Mouse (Mus musculus): ENCODE results near the gene BC049352. TPM values are rescaled to one million over a fixed set of nuclear protein-coding genes. Genes with fewer than 3 reads are reported as not detected.
A peak's percentile ranks its signal among the peaks of the same experiment; 100 is the strongest.

BC049352 gene
- 1 to 10 TPM in 1 of 2 experiments, under 1 TPM in 1; 0.84 to 1.3 TPM for total RNA-seq (2021)
- long read RNA-seq, experiment 1, partial matches to known transcripts: 0 of 2 reads
- long read RNA-seq, experiment 1, other reads (novel, unspliced or antisense): 2 of 2 reads
- long read RNA-seq, experiment 2, partial matches to known transcripts: 0 of 1 reads
- long read RNA-seq, experiment 2, other reads (novel, unspliced or antisense): 1 of 1 reads

DNA sequence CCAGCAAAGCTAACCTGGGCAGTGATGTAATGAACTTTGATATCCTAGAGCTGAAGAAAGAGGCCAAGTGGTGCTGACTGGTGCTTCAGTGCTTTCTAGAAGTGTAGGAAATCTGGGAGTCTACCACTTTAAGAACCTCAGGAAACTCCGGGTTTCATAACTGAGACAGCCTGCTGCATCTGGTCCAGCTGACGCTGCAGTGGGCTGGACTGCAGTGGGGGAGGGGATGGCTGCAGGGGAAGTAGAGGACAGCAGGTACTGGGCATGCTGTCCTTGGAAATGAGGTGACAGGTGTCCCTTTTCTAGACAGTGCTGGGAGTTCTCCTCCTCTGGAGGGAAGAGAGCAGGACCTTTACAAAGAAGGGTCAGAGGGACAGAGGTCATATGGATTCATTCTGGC is at the start of gene BC049352:
TSS of gene BC049352 (plus strand) at position 238 of the 400 bp plus-strand sequence.
- DNase-seq (ENCODE audit: low spot score in 2 of 2): no peak

DNA sequence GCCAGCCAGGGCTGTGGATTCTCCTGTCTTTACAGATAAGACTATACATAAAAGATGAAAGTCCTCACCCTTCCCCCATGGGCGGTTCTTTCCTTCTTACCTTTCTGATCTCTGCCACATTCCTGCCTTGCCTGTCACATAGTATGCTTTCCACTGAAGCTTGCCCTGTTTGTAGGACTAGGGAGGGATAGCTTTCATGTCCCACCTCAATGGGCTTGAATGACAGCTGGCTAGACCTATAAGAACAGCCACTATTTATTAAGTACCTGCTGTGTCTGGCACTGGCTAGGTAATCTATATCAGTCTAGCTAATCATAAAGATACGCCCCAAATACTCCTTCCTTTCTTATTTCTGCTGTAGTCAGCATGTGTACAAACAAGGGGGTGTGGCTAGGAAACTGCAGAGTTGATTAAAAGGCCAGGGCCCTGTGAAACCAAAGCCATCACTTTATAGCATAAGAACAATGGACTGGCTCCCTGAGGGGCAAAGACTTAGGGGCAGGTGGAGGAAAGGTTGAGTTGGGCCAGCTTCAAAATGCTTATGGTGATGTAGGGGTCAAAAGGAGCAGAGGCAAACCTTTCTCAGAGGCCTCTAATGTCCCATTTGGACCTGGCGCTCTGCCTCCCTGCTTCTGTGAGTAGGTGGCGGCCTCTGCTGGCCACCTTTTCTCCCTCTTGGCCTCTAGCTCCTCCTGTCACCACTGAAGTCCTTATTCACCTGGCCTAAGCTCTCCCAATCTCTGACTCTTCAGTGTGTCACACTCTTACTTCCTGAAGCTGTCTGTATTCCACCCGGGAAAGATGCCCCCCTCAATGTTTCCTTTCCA is 48.1 kb upstream of the BC049352 start:
- no peak for DNase-seq (ENCODE audit: low spot score in 2 of 2)

DNA sequence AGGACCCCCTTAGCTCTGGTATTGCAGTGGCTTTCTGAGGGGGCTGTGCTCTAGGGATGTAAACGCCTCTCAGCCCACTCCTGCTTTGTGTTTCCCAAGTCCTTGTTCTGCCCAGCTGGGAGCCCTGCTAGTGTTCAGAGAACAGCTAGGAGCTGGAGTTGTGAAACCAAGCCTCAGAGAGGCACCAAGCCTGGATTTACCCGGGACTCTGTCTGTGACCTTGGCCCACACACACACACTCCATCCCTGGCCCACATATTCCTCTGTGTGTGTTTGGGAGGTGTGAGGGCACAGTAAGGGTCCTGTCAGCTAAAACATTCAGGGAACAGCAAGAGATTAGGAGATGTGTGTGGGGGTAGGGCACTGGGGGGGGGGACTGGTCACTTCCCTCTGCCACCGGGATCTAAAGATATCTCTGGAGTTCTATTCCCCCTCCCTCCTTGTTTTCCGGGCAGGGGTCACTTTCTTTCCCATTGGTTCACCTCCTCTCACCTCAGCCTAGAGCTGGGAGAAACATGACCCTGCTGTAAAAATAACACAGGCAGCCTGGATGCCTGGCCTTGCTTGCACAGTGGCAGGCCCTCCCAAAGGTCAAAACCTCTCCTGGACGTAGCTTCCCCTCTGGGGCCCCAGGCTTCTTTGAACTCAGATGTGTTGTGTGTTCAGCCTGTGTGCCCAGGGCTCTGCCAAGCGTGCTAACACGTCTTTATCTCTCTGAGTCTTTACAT is 45.2 kb upstream of the BC049352 start:
- DNase-seq (ENCODE audit: low spot score in 2 of 2): no peak

DNA sequence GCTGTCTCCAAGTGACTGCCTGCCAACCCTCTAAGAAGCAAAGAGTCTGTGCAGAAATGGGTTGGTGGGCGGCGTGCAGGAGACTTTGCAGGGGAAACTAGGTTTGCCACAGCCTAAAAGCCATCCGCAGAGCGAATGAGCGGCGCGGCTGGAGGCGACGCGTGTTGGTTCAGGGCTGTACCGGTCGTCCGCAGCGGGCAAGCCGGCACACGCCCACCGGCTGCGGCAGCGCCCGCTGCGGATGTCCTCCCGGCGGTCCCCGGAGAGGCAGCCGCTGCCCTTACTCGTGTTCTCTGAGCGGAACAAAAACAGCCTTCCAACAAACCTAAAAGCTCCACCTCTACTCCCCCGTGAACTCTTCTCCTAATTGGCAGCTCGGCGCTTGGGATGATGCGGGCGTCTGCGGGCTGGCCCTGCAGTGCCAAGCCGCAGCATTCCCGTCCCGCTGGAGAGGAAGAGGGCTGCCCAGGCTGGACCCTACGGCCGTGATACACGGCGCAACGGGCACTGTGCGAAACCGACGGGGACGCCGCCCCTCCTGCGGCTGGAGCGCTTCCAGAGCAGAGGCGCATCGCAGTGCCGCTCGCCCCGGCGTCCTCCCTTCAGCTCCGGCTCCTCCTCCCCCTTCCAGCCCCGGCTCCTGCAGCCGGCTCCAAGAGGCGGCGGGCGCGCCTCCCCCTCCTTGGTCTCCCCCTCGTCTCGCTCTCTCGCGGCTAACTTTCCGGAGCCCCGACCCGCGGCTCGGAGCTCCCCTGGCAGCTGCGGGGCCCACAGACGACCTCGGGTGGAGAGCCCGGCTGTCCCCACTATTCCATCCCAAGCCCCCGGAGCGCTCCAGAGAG is 43.4 kb upstream of the BC049352 start, which contains the start of gene Scn4b:
TSS of gene Scn4b (plus strand) at position 205 of the 842 bp plus-strand sequence.
- peak; percentile 47 to 72 for DNase-seq (ENCODE audit: low spot score in 2 of 2)

DNA sequence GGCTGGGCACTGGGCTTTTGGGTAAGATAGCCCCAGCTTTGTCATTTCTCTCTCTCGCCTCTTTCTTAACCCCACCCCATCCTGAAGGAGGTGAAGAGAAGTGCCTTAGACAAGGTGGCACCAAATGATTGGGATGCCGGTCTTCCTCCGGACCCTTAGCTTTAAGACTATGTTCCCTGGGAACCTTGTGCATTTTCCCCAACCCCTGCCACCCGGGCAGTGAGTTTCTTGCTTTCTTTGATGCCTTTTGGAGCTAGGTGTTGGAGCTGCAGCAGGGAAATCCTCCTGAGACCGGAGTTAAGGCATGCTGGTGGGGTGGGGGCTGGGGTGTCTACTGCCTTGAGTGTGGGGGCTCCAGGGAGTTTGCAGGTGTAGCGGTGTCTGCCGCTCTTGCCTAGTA is 42.7 kb upstream of the BC049352 start:
- no peak for DNase-seq (ENCODE audit: low spot score in 2 of 2)

DNA sequence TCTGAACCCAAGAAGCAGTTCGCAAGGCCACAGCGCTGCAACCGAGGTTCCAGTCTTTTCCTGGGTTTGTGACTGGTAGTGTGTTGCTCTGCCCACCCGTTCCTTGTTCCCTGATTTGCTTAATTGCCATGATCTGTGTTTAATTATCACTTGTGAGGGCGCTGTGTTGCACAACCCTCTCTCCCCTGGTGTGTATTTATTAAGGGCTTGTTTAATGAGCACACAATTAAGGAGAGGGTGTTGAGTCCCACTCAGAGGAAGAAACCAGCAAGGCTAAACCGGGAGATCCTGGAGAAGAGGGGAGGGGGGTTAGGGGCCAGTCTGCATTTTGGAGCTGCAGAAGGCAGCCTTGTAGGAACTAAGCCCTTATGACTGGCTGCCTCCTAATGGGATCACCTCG is 40.9 kb upstream of the BC049352 start:
- DNase-seq (ENCODE audit: low spot score in 2 of 2): no peak

DNA sequence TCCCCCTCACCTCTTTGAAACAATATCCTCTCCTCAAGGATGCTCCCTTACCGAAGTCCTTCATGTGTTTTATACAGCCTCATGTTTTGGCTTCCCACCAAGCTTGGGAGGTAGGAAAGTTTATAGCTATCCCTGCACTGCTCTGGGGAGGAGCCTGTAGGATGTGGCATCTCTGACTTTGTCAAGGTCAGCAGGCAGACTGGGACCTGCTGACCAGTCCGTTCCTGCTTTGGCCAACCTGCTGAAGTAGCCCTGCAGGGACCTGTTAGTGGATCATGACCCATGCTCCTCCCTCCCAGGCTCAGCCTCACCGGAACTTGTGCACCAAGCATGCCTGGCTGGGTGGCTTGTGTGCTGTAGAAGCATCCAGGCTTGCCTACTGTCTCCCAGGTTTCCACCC is 39.1 kb upstream of the BC049352 start:
- no peak for DNase-seq (ENCODE audit: low spot score in 2 of 2)

DNA sequence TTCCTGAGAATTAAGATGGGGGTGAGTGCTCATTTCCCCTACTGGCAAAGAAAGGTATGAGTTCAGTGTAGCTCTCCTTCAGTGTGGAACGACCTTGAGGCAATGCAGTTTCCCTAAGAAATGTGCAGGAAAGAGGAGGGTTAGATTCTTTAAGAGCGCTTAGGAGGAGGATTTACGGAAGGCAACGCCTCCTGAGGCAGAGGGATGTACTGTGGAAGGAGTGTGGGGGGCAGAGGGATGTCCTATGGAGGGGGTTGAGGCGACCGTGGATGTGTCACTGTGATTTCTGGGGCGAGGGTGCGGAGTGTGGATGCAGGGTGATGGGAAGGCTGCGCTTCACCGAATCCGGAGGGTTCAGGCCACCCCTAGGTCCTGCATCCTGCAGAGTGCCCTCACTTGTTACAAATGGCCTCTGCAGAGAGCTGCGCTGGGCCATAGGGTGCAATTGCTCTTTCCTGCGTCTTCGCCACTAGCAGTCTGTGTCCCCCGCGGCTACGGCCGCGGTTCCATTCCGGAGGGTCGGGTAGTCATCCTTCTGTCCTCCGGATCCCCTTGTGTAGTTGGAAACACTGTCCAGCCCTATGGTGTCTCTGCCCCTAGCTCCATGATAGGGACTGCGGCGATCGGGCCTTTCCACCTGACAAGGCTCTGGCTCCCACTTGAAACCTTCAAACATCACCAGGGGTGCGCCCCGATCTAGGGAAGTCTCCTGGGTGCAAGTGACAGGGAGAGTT is 36.1 kb upstream of the BC049352 start:
- DNase-seq (ENCODE audit: low spot score in 2 of 2): peak; percentile 39 to 54

DNA sequence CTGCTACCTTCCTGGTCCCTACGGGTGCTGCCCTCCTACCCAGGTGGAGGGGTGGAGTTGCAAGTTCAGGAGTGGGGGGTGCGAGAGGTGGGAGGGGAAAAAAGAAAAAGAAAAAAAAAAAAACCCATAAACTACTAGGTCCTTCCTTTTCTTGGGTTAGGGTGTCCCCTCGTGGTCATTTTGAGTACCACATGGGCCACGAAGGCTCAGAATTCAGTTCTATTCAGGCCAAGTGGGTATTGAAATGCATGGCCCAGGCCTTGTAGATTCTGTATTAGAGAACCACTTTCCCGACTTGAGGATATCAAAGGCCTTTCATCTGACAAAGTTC is 35.6 kb upstream of the BC049352 start:
- DNase-seq (ENCODE audit: low spot score in 2 of 2): peak; percentile 82 to 88

DNA sequence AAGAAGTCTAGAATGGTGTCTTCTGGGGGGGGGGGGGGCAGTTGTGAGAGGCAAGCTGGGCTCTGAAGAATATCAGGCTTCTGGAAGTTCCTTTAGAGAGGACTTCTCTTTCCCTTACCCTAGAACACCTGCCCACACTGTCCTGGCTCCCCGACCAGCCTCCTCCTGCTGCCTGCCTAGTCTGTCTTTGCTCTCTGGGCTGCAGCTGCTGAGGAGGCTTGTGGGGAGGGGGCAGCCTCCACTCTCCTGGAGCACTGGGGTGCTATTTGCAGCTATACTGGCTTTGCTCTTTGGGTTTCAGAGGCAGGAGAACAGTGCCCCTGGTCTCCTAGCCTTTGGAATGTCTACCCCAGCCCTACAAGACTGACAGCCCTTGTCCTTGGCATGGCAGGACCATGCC is 30.9 kb upstream of the BC049352 start:
- DNase-seq (ENCODE audit: low spot score in 2 of 2): no peak

DNA sequence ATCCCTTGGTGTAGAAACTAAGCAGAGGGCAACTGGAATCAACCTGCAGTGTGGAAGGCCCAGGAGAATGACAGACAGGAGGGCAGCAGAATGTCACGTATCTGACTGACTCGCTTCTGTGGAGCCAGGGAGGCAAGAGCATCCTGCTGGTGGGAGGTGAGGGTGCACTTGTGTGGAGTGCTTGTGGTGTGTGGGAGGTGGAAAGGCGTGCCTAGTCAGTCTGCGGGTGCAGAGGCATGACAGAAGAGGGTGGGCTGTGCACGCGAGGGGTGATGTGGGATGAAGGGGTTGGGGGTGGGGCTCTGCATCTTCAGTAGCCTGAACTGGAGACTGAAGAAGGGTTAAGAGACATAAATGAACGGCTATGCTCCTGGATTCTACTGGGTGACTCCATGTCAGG is 28.4 kb upstream of the BC049352 start:
- no peak for DNase-seq (ENCODE audit: low spot score in 2 of 2)

DNA sequence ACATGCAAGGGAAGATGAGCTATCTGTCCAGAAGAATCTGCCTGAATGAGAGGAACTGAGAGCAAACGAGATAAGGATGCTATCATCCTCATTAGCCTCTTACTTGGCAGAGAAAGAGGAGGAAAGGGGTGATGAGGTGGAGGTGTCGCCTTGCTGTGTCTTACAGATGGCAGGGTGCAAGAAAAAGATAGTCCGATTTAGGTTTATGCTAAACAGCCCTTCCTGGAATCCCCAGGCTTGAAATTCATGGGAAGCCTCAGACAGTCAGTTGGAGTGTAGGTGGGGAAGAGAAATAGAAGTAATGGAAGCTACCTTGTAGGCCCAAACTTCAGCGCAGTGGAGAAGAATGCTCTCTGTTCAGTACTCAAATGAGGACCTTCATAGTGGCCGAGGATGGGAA is 13.9 kb upstream of the BC049352 start:
- DNase-seq (ENCODE audit: low spot score in 2 of 2): no peak

DNA sequence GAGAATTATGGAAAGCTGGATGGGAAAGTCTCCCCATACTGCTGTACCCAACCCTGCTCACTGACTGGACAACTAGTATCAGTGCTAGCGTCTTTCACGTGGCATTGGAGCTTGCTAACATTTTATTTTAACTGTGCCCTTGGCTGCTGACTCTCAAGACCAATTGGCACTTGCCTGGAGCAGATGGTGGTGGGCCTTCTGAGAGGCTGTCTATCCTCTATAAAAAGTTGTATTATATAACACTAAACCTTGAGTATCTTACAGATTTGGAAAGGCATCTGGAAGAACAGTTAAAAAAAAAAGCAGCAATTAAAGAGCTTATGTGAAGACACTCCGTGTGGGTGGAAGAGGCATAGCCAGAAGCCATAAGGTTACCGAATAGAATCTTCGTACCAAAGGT is 11.7 kb upstream of the BC049352 start:
- DNase-seq (ENCODE audit: low spot score in 2 of 2): peak; percentile 49 to 74

DNA sequence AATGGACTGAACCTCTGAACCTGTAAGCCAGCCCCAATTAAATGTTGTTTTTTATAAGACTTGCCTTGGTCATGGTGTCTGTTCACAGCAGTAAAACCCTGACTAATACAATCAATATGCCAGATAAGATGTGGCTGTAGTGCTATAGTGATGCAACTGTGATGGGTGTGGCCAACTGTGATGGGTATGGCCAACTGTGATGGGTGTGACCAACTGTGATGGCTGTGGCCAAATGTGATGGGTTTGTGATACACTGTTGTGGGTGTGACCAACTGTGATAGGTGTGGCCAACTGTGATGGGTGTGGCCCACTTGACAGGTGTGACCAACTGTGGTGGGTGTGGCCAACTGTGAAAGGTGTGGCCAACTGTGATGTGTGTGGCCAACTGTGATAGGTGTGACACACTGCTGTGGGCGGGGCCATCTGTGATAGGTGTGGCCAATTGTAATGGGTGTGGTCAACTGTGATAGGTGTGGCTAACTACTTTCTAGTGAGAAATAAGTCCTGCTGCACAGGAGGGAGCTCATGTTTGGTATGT is 10.7 kb upstream of the BC049352 start:
- no peak for DNase-seq (ENCODE audit: low spot score in 2 of 2)

DNA sequence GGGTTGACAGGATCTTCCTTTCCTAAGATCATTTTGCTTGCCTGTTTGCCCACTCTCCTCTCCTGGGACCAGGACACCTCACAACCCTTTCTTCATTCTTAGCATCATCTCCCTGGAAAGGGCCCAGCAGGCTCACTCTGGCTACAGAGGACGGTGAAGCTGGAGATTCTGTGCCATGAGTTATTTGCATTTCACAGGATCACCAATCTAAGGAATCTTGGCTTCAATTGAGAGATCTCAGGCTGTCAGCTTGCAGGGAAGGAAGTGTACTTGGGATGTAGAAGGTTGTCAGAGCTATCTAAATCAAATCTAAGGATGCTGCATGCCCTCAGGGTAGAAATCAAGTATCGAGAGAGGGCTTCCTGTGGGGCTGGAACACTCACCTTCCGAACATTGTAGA is 8.3 kb upstream of the BC049352 start:
- no peak for DNase-seq (ENCODE audit: low spot score in 2 of 2)

DNA sequence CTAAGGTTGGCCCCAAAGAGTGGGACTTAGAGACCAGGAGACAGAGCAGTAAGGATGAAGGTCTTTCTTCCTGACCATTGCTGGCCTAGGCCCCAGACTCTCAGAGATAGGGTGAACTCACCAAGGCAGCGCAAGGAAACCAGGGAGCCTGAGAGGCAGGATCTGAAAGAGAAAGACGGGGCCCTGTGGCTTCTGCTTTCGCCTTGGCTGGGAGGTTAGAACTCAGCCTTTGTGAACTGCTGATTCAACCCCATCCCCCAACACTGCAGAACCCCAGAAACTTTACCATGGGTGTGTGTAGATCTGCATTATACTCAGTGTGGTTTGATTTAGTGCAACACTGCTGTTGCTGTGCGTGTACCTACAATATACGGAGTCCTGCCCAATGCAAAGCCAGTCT is 2.5 kb upstream of the BC049352 start:
- DNase-seq (ENCODE audit: low spot score in 2 of 2): no peak

DNA sequence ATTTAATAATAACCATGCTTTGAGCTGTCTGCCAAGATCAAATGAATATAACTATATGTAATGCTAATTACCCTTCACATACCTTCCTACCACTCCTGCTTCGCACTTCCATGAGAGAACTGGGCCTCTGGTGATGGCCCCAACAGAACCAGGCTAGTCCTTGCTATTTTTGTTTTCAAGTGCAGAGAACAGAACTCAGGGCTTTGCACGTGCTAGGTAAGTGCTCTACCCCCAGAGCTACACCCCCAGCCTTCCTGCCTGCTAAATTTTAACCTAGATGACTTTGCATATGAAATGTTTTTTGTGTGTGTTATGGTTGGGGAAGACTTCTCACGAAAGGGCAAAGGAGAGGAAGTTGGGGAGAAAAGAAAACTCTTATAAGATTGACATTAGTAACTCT is 714 bp downstream of the BC049352 start:
- DNase-seq (ENCODE audit: low spot score in 2 of 2): no peak

DNA sequence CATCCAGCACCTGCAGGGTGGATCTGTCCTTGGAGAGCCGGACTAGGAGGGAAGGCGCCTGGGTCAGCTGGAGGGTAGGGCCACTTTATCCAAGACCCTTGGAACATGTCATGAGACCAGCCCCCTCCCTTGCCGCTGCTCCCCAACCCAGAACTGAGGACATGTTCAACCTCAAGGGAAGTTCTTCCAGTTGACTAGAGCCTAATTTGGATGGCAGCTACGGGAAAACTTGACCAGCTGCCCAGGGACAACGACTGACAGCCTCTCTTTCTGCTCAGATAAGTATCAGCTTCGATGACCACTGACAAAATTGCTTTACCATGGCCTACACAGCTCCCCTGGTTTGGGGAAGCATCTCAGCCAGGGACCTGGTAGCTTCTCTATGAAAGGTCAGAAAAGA is 1.5 kb downstream of the BC049352 start:
- DNase-seq (ENCODE audit: low spot score in 2 of 2): no peak

DNA sequence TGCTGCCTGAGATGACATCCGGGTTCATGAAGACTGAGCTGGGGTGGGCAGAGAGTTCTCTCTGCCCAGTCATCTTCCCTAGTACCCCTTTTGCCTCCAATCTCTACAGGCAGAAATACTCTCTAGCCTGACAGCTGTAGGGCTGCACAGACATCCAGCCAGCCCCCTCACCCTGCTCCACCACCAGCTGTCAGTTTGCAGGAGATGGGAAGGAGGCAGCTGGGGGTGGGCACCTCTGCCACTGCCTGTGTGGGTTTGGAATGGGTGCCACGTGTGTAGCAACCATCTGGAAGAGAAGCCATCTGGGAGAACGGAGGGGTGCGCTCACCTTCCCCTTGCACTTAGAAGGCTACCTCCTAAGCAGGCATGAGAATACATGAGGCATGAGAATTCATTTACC is 3.4 kb downstream of the BC049352 start:
- DNase-seq (ENCODE audit: low spot score in 2 of 2): peak; percentile 63 to 81

Data from left cerebral cortex, adult 18-20 months (tissue).